Mouse (Mus musculus) forebrain, postnatal 0 days (tissue): ENCODE results near the gene Fchsd2. TPM values are rescaled to one million over a fixed set of nuclear protein-coding genes. Genes with fewer than 3 reads are reported as not detected.

Source experiments
- ATAC-seq: fragments of 200-750 bp; cut with Nextera tagmentation; 2 replicates; pipeline ENCODE4 v1.8.0; 2017; ENCODE audit warnings: mild to moderate bottlenecking, moderate library complexity
- DNase-seq: peaks from one replicate; pipeline ENCODE4 v3.0.0-alpha.2; 2015
- H3K27ac ChIP-seq: fragments of 300-500 bp; sonication (generic); 2 replicates; pipeline ENCODE4 v1.5.1; 2014; ENCODE audit warnings: low read depth, mild to moderate bottlenecking, antibody characterized with exemption, low read length, moderate library complexity, mixed read lengths
- H3K27me3 ChIP-seq: fragments of 300-500 bp; sonication (generic); 2 replicates; pipeline ENCODE4 v1.6.1; 2014; ENCODE audit warnings: mild to moderate bottlenecking, low read length, mixed read lengths; ENCODE audit not compliant: insufficient read depth
- H3K36me3 ChIP-seq: fragments of 300-500 bp; sonication (generic); 2 replicates; pipeline ENCODE4 v1.6.1; 2014; ENCODE audit warnings: mild to moderate bottlenecking, moderate library complexity; ENCODE audit not compliant: insufficient read depth
- H3K4me1 ChIP-seq: fragments of 300-500 bp; sonication (generic); 2 replicates; pipeline ENCODE4 v1.6.1; 2014; ENCODE audit warnings: antibody characterized with exemption; ENCODE audit not compliant: insufficient read depth
- H3K4me2 ChIP-seq: fragments of 300-500 bp; sonication (generic); 2 replicates; pipeline ENCODE4 v1.6.1; 2014; ENCODE audit warnings: low read depth, mild to moderate bottlenecking, moderate library complexity
- H3K4me3 ChIP-seq: fragments of 300-500 bp; sonication (generic); 2 replicates; pipeline ENCODE4 v1.5.1; 2014; ENCODE audit warnings: low read depth, low read length, mixed read lengths
- H3K9ac ChIP-seq: fragments of 300-500 bp; sonication (generic); 2 replicates; pipeline ENCODE4 v1.6.1; 2014; ENCODE audit warnings: mild to moderate bottlenecking
- H3K9me3 ChIP-seq: fragments of 300-500 bp; sonication (generic); 2 replicates; pipeline ENCODE4 v1.6.1; 2016; ENCODE audit warnings: low read length
- CTCF ChIP-seq: sonication (generic); IDR thresholded peaks from 2 replicates; pipeline ENCODE4 v1.5.1; 2016; ENCODE audit warnings: antibody characterized with exemption, control low read depth, low read depth
- WGBS: fragments of 180-500 bp; shearing (Covaris S2); extraction: QIAGEN DNeasy Blood & Tissue Kit; methylation state at CpG from one replicate; pipeline ENCODE4 v1.1.7; 2014; 5-methylcytosine and 5-hydroxymethylcytosine counted together
- polyA plus RNA-seq: library from polyadenylated mRNA; unstranded; fragments of >200 nt; fragmentation: Nextera tagmentation; extraction: Ambion mirVana; gene quantifications from 2 replicates; pipeline ENCODE4 v1.2.1, GENCODE M21; 2015
- total RNA-seq: library from RNA; depleted of rRNA; stranded (reverse); fragments of >200 nt; gene quantifications from 2 replicates; pipeline ENCODE4 v1.2.3, GENCODE M21; 2014

The Fchsd2 gene
- total and polyA plus RNA-seq, 2 experiments from 2014 or later: 36.3 to 66.8 TPM

DNA sequence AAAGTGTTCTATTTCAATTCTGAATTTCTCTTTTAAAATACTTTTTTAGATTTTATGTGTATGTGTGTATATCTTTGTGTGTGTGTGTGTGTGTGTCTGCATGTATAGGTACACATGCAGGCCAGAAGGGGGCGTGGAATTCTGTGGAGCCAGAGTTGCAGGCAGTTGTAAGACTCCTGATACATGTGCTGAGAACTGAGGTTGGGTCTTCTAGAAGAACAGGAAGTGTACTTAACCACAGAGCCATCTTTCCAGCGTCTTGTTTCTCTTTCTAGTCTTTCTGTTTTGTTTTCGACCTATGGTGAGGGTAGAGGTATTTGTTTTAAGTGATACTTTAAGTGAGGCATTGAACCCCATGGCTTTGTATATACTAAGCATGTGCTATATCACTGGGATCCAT, 20.7 kb downstream of the Fchsd2 start:
- no peaks in the 10 kb centered on the region for H3K9me3 ChIP-seq
- WGBS: 97% methylated on average over 3 of the region's 3 CpGs
- no peak for TF ChIP-seq CTCF
- H3K27me3 ChIP-seq: no peaks in the 10 kb centered on the region
- no peak overlapping the region for H3K9ac ChIP-seq
- ATAC-seq (no peak), DNase-seq (no peak)
- H3K36me3 ChIP-seq: peaks cover 19% of the 10 kb centered on the region
- H3K4me2 ChIP-seq: no peak overlapping the region
- 0 out of 2 replicates have a peak, but pooled peaks cover 6% of the 10 kb centered on the region for H3K4me1 ChIP-seq
- H3K4me3 ChIP-seq: no peak overlapping the region
- H3K27ac ChIP-seq: no peak overlapping the region

DNA sequence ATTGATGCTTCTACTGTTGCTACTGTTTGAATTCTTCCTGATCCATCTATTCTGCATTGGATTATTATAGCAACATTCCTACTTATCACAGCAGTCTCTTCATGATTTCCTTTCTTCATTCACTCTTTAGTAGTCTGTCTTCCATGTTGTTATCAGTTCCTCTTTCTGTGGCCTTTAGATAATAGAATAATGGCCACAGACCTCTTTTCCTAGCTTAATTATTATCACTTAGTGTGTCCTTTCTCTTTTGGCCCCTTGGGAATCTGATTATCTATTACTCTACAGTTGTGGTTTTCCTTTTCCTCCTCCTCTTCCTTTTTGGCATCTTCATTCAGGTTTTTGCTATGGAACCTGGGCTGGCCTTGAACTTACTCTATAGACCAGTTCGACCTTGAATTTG, 21.7 kb downstream of the Fchsd2 start:
- no peak for TF ChIP-seq CTCF
- 89% methylated on average over 1 of the region's 1 CpGs for WGBS
- no peak overlapping the region for H3K27ac ChIP-seq
- H3K4me3 ChIP-seq: no peak overlapping the region
- no peak overlapping the region for H3K9ac ChIP-seq
- peaks cover 19% of the 10 kb centered on the region for H3K36me3 ChIP-seq
- 0 out of 2 replicates have a peak, but pooled peaks cover 6% of the 10 kb centered on the region for H3K4me1 ChIP-seq
- H3K9me3 ChIP-seq: no peaks in the 10 kb centered on the region
- no peaks in the 10 kb centered on the region for H3K27me3 ChIP-seq
- ATAC-seq (no peak), DNase-seq (no peak)
- H3K4me2 ChIP-seq: no peak overlapping the region

DNA sequence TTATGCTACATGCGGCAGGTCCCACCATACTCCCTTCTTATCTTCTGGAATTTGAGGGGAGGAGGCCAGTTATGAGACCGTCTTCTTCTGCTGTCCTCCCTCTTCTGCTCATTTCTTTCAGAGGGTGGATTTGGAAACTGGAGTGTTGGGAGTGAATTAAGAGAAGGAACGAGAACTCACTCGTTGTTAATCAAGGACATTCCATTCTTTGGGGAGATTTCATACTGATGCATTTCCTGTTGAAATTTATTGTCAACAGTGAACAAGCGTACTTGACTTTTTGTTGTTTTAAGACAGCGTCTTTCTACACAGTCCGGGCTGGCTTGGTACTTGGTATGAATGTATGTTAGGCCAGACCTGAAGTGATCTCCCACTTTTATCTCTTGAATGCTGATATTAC, 26.7 kb downstream of the Fchsd2 start:
- DNase-seq: no peak

DNA sequence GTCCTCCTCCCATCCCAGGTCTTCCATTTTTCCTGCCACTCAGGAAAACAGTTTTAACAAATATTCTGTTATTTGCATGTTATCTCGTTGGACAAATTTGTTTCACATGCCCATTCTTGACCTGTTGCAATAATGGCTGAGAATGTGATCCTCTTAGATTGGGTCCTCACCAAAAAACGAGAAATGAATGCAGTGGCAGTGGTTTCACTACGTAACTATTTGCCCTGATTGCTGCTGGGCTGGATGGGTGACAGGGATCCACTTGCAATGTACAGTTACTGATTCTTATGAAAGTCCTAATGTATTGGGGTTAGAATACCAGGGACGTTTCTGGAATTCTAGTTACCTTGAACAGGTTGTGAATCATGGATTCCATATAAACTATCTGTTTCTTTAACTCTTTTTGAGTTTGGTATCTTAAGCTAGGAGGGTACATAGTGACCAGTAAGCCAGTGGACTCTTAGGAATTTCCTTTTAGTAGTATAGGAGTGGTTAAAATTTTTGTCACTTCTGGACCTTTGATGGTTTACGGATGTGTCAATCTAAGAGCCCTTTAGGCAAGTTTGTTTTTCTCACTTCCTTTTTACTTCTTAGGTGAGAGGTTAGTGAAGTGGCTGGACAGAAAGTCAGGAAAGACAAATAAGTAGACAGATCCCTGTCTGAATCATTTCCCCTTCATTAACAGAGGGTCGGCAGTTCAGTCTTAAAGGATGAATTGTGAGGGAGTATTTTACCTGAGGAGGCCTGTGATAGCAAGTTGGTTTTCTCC, 31.1 kb downstream of the Fchsd2 start:
- 85% methylated on average over 6 of the region's 6 CpGs for WGBS

More for the DNA sequence above, 26.7 kb downstream of the Fchsd2 start:
- Histone ChIP-seq H3K4me2 (no peak overlapping the region), H3K27ac (no peak overlapping the region), H3K9ac (no peak overlapping the region), H3K4me3 (no peak overlapping the region), H3K27me3 (no peaks in the 10 kb centered on the region), H3K4me1 (no peaks in the 10 kb centered on the region), H3K36me3 (peaks cover 23% of the 10 kb centered on the region), H3K9me3 (no peaks in the 10 kb centered on the region)
- ATAC-seq: no peak
- WGBS: 94% methylated on average over 7 of the region's 7 CpGs
- TF ChIP-seq CTCF: no peak

DNA sequence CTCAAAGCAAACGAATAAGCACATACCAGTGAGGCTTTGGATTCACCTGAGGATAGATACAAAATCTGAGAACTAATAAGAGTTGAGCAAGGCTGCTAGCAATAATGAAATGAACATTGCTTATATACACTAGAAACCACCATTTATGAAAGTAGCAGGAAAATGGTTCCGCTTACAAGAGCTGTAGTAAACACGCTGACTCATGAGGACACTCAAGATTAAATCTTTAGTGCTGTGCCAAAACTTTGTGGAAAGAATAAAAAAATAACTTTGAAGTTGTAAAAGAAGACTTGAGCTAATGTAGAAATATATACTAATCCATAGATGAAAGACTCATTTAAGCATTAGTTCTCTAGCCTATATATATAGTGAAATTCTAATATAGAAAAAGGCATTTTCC, 35.1 kb downstream of the Fchsd2 start:
- Histone ChIP-seq H3K27me3 (no peaks in the 10 kb centered on the region), H3K9ac (no peak overlapping the region), H3K4me1 (no peaks in the 10 kb centered on the region), H3K36me3 (no peaks in the 10 kb centered on the region), H3K9me3 (no peaks in the 10 kb centered on the region), H3K27ac (no peak overlapping the region), H3K4me2 (no peak overlapping the region), H3K4me3 (no peak overlapping the region)
- no peak for ATAC-seq
- 81% methylated on average over 3 of the region's 3 CpGs for WGBS
- no peak for TF ChIP-seq CTCF
- DNase-seq: no peak

More for the DNA sequence above, 31.1 kb downstream of the Fchsd2 start:
- ATAC-seq (no peak), DNase-seq (no peak)
- H3K4me1 ChIP-seq: no peaks in the 10 kb centered on the region
- no peak overlapping the region for H3K27ac ChIP-seq
- H3K4me2 ChIP-seq: no peak overlapping the region
- H3K27me3 ChIP-seq: no peaks in the 10 kb centered on the region
- no peak for TF ChIP-seq CTCF
- H3K4me3 ChIP-seq: no peak overlapping the region
- no peaks in the 10 kb centered on the region for H3K9me3 ChIP-seq
- no peak overlapping the region for H3K9ac ChIP-seq
- 0 out of 2 replicates have a peak, but pooled peaks cover 4% of the 10 kb centered on the region for H3K36me3 ChIP-seq

DNA sequence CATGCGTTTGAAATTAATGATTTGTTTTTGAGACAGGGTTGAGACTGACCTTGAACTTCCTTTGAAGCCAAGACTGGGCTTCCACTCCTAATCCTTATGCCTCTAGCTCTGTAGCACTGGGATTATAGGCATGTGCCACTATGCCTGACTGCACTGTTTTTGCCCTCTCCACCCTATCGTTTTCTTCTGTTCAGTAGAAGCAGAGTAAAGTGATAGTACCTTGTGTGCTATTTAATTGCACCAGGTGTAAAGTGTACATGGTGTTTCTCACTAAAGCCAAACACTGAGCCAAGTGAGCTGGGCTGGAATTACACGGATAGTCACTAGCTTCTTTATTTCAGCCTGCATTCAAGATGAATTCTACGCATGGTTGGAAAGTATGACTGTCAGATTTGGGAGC, 35.9 kb downstream of the Fchsd2 start:
- H3K27ac ChIP-seq: no peak overlapping the region
- WGBS: 77% methylated on average over 4 of the region's 4 CpGs
- DNase-seq: no peak

DNA sequence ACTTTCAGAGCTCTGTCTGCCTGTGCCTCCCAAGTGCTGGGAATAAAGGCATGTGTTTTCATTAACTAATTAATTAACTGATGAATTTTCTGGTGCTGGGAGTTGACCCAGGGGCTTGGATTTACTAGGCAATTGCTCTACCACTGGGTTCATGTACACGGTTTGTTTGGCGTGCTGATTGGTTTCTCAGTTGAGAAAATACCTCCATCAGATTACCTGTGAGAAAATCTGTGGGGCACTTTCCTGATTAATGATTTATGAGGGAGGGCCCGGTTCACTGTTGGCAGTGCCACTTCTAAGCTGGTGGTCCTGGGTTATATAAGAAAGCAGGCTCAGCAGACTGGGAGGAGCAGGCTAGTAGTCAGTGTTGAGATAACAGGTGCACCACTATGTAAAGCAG, 38.0 kb downstream of the Fchsd2 start:
- H3K9me3 ChIP-seq: no peaks in the 10 kb centered on the region
- no peak overlapping the region for H3K4me3 ChIP-seq
- 47% methylated on average over 3 of the region's 3 CpGs for WGBS
- no peaks in the 10 kb centered on the region for H3K36me3 ChIP-seq
- H3K27ac ChIP-seq: no peak overlapping the region
- no peaks in the 10 kb centered on the region for H3K27me3 ChIP-seq
- DNase-seq (no peak), ATAC-seq (no peak)
- TF ChIP-seq CTCF: no peak
- H3K9ac ChIP-seq: no peak overlapping the region
- H3K4me2 ChIP-seq: no peak overlapping the region
- H3K4me1 ChIP-seq: no peaks in the 10 kb centered on the region

More for the DNA sequence above, 35.9 kb downstream of the Fchsd2 start:
- Histone ChIP-seq H3K36me3 (no peaks in the 10 kb centered on the region), H3K9me3 (no peaks in the 10 kb centered on the region), H3K9ac (no peak overlapping the region), H3K4me1 (no peaks in the 10 kb centered on the region), H3K27me3 (no peaks in the 10 kb centered on the region), H3K4me3 (no peak overlapping the region), H3K4me2 (no peak overlapping the region)
- no peak for ATAC-seq
- no peak for TF ChIP-seq CTCF
